Mouse (Mus musculus): ENCODE measurements around the gene Camk1g. TPM values are rescaled to one million over a fixed set of nuclear protein-coding genes. Genes with fewer than 3 reads are reported as not detected.

Camk1g gene
- polyA plus RNA-seq, 1 experiment: 6.5 TPM

DNA sequence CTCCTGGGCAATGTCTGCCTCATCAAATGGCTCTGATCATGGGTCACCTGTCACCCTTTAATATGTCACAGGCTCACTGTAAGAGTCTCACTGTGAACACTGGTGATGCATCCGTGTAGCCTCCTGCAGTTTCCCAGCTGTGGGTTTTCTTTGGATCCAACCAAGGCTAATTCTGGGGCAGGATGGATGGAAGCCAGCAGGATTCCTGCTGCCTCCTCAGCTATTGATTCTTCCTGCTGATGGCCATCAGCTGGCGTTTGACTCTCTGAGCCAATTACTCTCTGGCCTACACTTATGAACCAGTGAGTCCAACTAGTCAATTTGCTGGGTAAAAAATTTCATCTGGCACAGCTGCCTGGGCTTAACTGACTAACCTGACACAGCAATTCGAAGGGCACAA is 10.9 kb downstream of the Camk1g start:
- Histone ChIP-seq H3K4me1 (ENCODE audit: control insufficient read depth, insufficient read depth, low read length) (no peaks in the 10 kb centered on the region), H3K4me3 (ENCODE audit: control insufficient read depth, low read depth, low read length) (no peak overlapping the region), H3K27me3 (ENCODE audit: control insufficient read depth, insufficient read depth, low read length) (no peaks in the 10 kb centered on the region), H3K27ac (ENCODE audit: control insufficient read depth, insufficient read depth, low read depth, low read length) (no peak overlapping the region), H3K36me3 (ENCODE audit: control insufficient read depth, insufficient read depth, low read length) (no peaks in the 10 kb centered on the region)
- TF ChIP-seq CTCF (IDR thresholded peaks at IDR 0.05; ENCODE audit: control insufficient read depth, insufficient read depth, insufficient replicate concordance, low read depth, low read length) (no peak), POLR2A (IDR thresholded peaks at IDR 0.05; ENCODE audit: control insufficient read depth, low read depth, low read length) (no peak)

DNA sequence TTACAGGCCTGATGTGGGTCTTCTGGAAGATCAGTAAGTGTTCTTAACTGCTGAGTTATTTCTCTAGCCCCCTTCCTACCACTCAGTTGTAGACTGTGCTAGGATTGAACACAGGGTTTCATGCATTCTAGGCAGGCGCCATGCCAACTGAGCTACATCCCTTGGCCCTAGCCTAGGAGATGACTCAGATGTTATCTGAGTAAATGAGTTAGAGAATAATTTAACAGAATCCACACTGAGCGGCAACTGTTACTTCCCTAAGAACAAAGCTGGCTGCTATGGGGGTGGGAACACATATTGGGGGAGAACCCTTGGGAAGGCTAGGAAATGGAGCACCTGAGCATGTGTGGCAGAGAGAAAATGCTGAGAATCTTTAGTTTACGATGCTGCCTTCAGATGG is 18.5 kb downstream of the Camk1g start:
- Histone ChIP-seq H3K27me3 (ENCODE audit: control insufficient read depth, insufficient read depth, low read length) (no peaks in the 10 kb centered on the region), H3K36me3 (ENCODE audit: control insufficient read depth, insufficient read depth, low read length) (no peaks in the 10 kb centered on the region), H3K4me1 (ENCODE audit: control insufficient read depth, insufficient read depth, low read length) (no peaks in the 10 kb centered on the region), H3K4me3 (ENCODE audit: control insufficient read depth, low read depth, low read length) (no peak overlapping the region), H3K27ac (ENCODE audit: control insufficient read depth, insufficient read depth, low read depth, low read length) (no peak overlapping the region)
- TF ChIP-seq POLR2A (IDR thresholded peaks at IDR 0.05; ENCODE audit: control insufficient read depth, low read depth, low read length) (no peak), CTCF (IDR thresholded peaks at IDR 0.05; ENCODE audit: control insufficient read depth, insufficient read depth, insufficient replicate concordance, low read depth, low read length) (no peak)

DNA sequence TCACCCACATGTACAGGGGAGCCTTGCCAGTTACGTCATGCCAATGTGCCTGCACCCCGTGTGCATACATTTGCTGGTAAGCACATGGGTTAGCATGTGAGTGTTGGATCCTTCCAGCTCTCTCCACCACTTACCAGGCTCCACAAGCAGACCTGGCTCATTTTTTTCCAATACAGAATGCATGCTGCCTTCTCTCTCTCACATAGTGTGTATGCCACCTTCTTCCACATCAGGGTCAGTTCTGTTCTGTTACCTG is 19.6 kb downstream of the Camk1g start:
- TF ChIP-seq POLR2A (IDR thresholded peaks at IDR 0.05; ENCODE audit: control insufficient read depth, low read depth, low read length): no peak
- no peak for TF ChIP-seq CTCF (IDR thresholded peaks at IDR 0.05; ENCODE audit: control insufficient read depth, insufficient read depth, insufficient replicate concordance, low read depth, low read length)

DNA sequence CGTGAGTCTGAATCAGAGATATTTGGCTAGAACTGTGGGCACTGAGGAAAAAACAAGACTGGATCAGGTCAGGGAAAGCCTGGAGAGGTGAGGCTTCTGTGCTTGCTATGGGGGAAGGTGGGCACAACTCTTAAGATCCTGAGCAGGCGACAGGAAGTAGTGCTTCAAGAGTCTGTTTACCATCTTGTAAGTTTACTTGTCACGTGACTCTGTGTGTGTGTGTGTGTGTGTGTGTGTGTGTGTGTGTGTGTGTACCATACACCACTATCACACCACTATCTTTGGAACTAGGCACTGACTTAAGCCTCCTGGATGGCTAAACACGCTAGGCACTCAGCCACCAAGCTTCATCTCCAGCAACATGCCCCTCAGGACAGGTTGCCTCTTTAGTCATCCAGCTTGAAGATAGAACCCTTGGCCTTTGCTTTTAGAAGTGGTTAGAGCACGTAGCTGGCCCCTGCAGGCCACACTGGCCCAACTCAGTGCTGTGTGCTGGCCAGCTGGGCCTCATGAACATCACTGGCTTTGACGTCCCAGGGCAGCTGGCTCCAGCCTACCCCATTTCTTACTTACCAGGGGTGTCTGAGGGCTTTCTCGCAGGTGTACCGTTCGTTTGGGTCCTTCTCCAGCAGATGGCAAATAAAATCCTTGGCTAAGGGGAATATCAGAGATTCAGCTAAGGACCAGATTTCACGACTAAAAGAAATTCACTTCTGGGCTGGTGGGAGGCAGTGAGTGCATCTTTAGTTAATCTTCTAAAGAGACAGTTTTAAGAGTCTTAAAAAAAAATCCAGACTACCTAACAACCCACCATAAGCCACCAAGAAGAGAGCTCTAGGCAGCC is 20.2 kb downstream of the Camk1g start:
- Histone ChIP-seq H3K4me1 (ENCODE audit: control insufficient read depth, insufficient read depth, low read length) (no peaks in the 10 kb centered on the region), H3K27me3 (ENCODE audit: control insufficient read depth, insufficient read depth, low read length) (no peaks in the 10 kb centered on the region), H3K27ac (ENCODE audit: control insufficient read depth, insufficient read depth, low read depth, low read length) (no peak overlapping the region), H3K36me3 (ENCODE audit: control insufficient read depth, insufficient read depth, low read length) (no peaks in the 10 kb centered on the region), H3K4me3 (ENCODE audit: control insufficient read depth, low read depth, low read length) (no peak overlapping the region)
- no peak for TF ChIP-seq POLR2A (IDR thresholded peaks at IDR 0.05; ENCODE audit: control insufficient read depth, low read depth, low read length)
- TF ChIP-seq CTCF (IDR thresholded peaks at IDR 0.05; ENCODE audit: control insufficient read depth, insufficient read depth, insufficient replicate concordance, low read depth, low read length): no peak

More for the DNA sequence above, 19.6 kb downstream of the Camk1g start:
- Histone ChIP-seq H3K4me3 (ENCODE audit: control insufficient read depth, low read depth, low read length) (no peak overlapping the region), H3K27ac (ENCODE audit: control insufficient read depth, insufficient read depth, low read depth, low read length) (no peak overlapping the region), H3K4me1 (ENCODE audit: control insufficient read depth, insufficient read depth, low read length) (no peaks in the 10 kb centered on the region), H3K27me3 (ENCODE audit: control insufficient read depth, insufficient read depth, low read length) (no peaks in the 10 kb centered on the region), H3K36me3 (ENCODE audit: control insufficient read depth, insufficient read depth, low read length) (no peaks in the 10 kb centered on the region)

DNA sequence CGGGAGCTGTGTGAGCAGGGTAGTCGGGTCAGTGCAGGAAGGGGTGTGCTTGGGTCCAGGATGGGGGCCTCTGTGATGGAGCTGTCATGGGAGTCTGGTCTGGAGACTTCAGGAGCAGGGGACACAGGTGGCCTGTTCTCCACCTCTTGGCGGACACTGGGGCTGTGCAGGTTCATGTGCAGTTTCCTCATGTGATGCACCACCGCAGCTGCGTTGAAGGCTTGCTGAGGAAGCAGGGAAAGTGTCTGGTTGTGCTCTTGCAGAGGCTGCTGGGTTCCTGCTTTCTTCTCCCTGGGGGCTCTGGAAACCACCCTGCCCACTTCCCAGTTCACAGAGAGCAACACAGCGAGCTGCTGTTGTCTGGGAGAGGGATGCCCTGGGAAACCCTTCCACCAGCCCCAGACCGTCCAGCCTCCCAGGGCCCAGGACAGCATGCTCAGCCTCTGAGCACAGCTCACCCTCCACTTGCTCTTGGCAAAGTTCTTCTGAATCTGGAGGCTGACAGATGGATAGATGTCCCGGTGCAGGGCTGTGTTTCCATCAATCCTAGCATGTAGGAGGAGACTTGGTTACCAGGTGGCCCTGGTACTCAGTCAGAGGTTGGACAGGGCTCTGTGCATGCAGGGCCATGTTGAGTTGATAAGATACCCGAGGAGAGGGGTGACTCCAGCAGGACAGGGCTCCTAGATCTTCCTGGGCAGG is 21.7 kb downstream of the Camk1g start:
- H3K4me1 ChIP-seq (ENCODE audit: control insufficient read depth, insufficient read depth, low read length): no peaks in the 10 kb centered on the region
- TF ChIP-seq CTCF (IDR thresholded peaks at IDR 0.05; ENCODE audit: control insufficient read depth, insufficient read depth, insufficient replicate concordance, low read depth, low read length) (no peak), POLR2A (IDR thresholded peaks at IDR 0.05; ENCODE audit: control insufficient read depth, low read depth, low read length) (no peak)
- no peak overlapping the region for H3K4me3 ChIP-seq (ENCODE audit: control insufficient read depth, low read depth, low read length)
- no peaks in the 10 kb centered on the region for H3K36me3 ChIP-seq (ENCODE audit: control insufficient read depth, insufficient read depth, low read length)
- H3K27me3 ChIP-seq (ENCODE audit: control insufficient read depth, insufficient read depth, low read length): no peaks in the 10 kb centered on the region
- no peak overlapping the region for H3K27ac ChIP-seq (ENCODE audit: control insufficient read depth, insufficient read depth, low read depth, low read length)

DNA sequence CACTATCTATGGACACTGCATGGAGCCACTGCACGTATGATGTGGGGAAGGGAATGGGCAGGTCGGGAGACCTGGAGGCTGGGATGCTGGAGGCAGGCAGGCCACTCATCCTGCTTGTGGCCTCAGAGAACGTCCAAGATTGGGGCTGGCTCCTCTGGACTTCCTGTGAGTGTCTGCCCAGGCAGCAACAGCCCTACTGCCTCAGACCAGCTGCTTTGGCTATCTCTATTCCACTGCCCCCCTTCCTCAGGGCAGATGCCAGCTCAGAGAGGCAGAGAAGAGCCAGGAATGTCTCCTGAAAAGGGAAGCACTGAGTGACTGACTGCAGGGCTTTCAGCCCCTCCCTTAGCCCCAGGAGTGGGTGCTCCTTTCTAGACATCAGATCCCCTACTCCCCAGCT is 23.2 kb downstream of the Camk1g start:
- Histone ChIP-seq H3K27ac (ENCODE audit: control insufficient read depth, insufficient read depth, low read depth, low read length) (no peak overlapping the region), H3K27me3 (ENCODE audit: control insufficient read depth, insufficient read depth, low read length) (no peaks in the 10 kb centered on the region), H3K36me3 (ENCODE audit: control insufficient read depth, insufficient read depth, low read length) (no peaks in the 10 kb centered on the region), H3K4me1 (ENCODE audit: control insufficient read depth, insufficient read depth, low read length) (no peaks in the 10 kb centered on the region), H3K4me3 (ENCODE audit: control insufficient read depth, low read depth, low read length) (no peak overlapping the region)
- TF ChIP-seq POLR2A (IDR thresholded peaks at IDR 0.05; ENCODE audit: control insufficient read depth, low read depth, low read length) (no peak), CTCF (IDR thresholded peaks at IDR 0.05; ENCODE audit: control insufficient read depth, insufficient read depth, insufficient replicate concordance, low read depth, low read length) (no peak)

DNA sequence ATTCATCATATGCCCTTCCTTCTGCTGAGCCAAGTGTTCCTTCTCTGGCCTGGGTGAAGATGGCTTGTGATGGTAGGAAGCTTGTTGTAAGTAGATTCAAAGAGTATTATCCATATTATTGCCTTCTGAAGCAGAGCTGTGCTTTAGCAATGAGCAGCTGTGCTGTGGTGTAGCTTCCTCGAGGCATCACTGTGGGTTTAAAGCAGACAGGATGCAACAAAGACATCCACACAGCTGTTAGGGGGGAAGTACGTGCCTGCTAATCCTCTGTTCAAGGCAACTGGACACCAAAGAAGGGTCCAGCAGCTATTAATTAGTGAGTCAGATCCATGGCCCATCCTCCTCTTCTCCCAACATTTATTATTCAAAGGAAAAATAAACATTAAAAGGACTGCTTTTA is 25.1 kb downstream of the Camk1g start:
- Histone ChIP-seq H3K4me3 (ENCODE audit: control insufficient read depth, low read depth, low read length) (no peak overlapping the region), H3K27me3 (ENCODE audit: control insufficient read depth, insufficient read depth, low read length) (no peaks in the 10 kb centered on the region), H3K27ac (ENCODE audit: control insufficient read depth, insufficient read depth, low read depth, low read length) (no peak overlapping the region), H3K36me3 (ENCODE audit: control insufficient read depth, insufficient read depth, low read length) (no peaks in the 10 kb centered on the region), H3K4me1 (ENCODE audit: control insufficient read depth, insufficient read depth, low read length) (no peaks in the 10 kb centered on the region)
- TF ChIP-seq CTCF (IDR thresholded peaks at IDR 0.05; ENCODE audit: control insufficient read depth, insufficient read depth, insufficient replicate concordance, low read depth, low read length) (no peak), POLR2A (IDR thresholded peaks at IDR 0.05; ENCODE audit: control insufficient read depth, low read depth, low read length) (no peak)
